9 mouse cellular contexts compared by ENCODE assay signal in the genomic region with DNA sequence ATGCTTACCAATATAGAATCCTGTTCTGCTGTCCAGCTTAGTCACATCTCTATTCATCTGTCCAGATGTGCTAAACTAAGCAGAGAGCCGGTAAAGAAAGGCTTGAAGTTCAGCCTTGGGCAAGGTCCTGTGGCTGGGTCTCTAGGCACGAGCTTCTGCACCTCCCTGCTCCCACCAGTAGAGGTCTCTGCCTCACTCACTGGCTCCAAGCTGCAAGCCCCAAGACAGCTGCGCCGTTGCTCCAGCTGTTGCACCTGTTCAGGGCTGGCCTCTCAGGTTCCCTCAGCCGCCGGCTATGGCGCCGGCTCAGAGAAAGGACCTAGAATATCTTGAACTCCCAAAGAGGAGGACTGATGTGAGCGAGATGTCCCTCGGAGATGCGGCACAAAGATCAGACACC. TPM values are rescaled to one million over a fixed set of nuclear protein-coding genes. Genes with fewer than 3 reads are reported as not detected.
DNase-seq lines count a peak whose midpoint lies in the region; ATAC-seq and TF ChIP-seq lines count a peak whose summit lies in the region.
"Had no signal": no experiment of that assay in that cellular context is flagged by ENCODE, and none has a peak within 500 bp of the region (broad histone marks: within the 10 kb centered on the region; RNA-seq: fewer than 3 reads in every experiment).

No protein-coding gene starts in this region.

- no peak overlapping the region for H3K9ac ChIP-seq in liver, embryonic 12.5 days

- no peak overlapping the region for H3K4me3 ChIP-seq in liver, embryonic 12.5 days
- H3K4me3 ChIP-seq in thymus, adult 2 months (ENCODE audit: control insufficient read depth, insufficient read depth, low read length) = no peak overlapping the region
- H3K4me3 ChIP-seq: erythroblast, embryonic 14.5 days had no signal

- H3K36me3 ChIP-seq in liver, embryonic 12.5 days = no peaks in the 10 kb centered on the region
- H3K36me3 ChIP-seq in thymus, adult 2 months (ENCODE audit: control insufficient read depth, insufficient read depth, low read length) = no peaks in the 10 kb centered on the region

- no peak overlapping the region for H3K4me2 ChIP-seq in liver, embryonic 12.5 days

- H3K27ac ChIP-seq in liver, embryonic 12.5 days = no peak overlapping the region
- no peak overlapping the region for H3K27ac ChIP-seq in thymus, adult 2 months (ENCODE audit: control insufficient read depth, insufficient read depth, low read length)

- no peak for TF ChIP-seq POLR2A in thymus, adult 2 months (IDR thresholded peaks at IDR 0.05; ENCODE audit: control insufficient read depth, extremely low read depth, insufficient read depth, low read length, poor library complexity)

- peak; percentile 36 for DNase-seq in 3134 (ENCODE audit: extremely low read depth, insufficient read length, low spot score)
- DNase-seq in NIH3T3 (ENCODE audit: low read depth) = peak; percentile 71
- DNase-seq in cerebellum, postnatal 4 days (ENCODE audit: low spot score in 2 of 2) = peak; percentile 32 to 61
- DNase-seq in kidney, postnatal 10 days = peak; percentile 82
- peak; percentile 21 for DNase-seq in ovary, adult 18-20 months (ENCODE audit: low spot score)
- DNase-seq in thymus, adult 2 months = peak; percentile 82

- TF ChIP-seq CTCF in thymus, adult 2 months (IDR thresholded peaks at IDR 0.05; ENCODE audit: borderline replicate concordance, control insufficient read depth, extremely low read depth, insufficient read depth, low read length, poor library complexity) = peak; percentile 86

- H3K27me3 ChIP-seq in liver, embryonic 12.5 days (replicated peaks) = peaks cover 62% of the 10 kb centered on the region
- H3K27me3 ChIP-seq in thymus, adult 2 months (ENCODE audit: control insufficient read depth, insufficient read depth, low read length) = peaks cover 4% of the 10 kb centered on the region; the same call in 1 of the 2 replicates

- whole genome bisulfite sequencing in liver, embryonic 12.5 days (ENCODE audit: insufficient replicate concordance) = 17% methylated on average over 11 of the region's 11 CpGs
- WGBS in thymus, adult 2 months = 9% methylated on average over 11 of the region's 11 CpGs

- no peaks in the 10 kb centered on the region for H3K9me3 ChIP-seq in liver, embryonic 12.5 days (replicated peaks)

- no peaks in the 10 kb centered on the region for H3K4me1 ChIP-seq in liver, embryonic 12.5 days
- H3K4me1 ChIP-seq in thymus, adult 2 months (replicated peaks; ENCODE audit: control insufficient read depth, insufficient read depth, low read length) = peaks cover 3% of the 10 kb centered on the region

- peak; percentile 85 for ATAC-seq in granulocyte monocyte progenitor cell, adult 5-6 weeks (replicated peaks; ENCODE audit: poor library complexity, severe bottlenecking)
- peak; percentile 21; the same call in 1 of the 2 replicates for ATAC-seq in liver, embryonic 12.5 days

RNA-seq across cellular contexts. Expression of a gene that starts 3.7 kb away (rescaled TPM):
- not detected in 2 replicates for total RNA-seq in granulocyte monocyte progenitor cell, adult 5-6 weeks (2014; fragmentation: Nextera tagmentation)
- total RNA-seq in granulocyte monocyte progenitor cell, adult 5-6 weeks (2017) = not detected in 2 replicates
- 0.11 and 0.30 TPM in 2 replicates for polyA plus RNA-seq in liver, embryonic 12.5 days (2016; fragmentation: Nextera tagmentation; extraction: Ambion mirVana)
- polyA plus RNA-seq in thymus, adult 2 months (2012; rRNA removed) = 0.05 TPM in 1 of 2 replicates, not detected in the other
- polyA plus RNA-seq: erythroblast, embryonic 14.5 days had no signal

RNA-seq across cellular contexts. Expression of a gene that starts 29.4 kb away (rescaled TPM):
- 15.2 and 18.9 TPM in 2 replicates for total RNA-seq in granulocyte monocyte progenitor cell, adult 5-6 weeks (2014; fragmentation: Nextera tagmentation)
- total RNA-seq in granulocyte monocyte progenitor cell, adult 5-6 weeks (2017) = 15.7 and 17.9 TPM in 2 replicates
- polyA plus RNA-seq in liver, embryonic 12.5 days (2016; fragmentation: Nextera tagmentation; extraction: Ambion mirVana) = 2.1 and 2.3 TPM in 2 replicates
- 13.3 and 16.4 TPM in 2 replicates for polyA plus RNA-seq in thymus, adult 2 months (2012; rRNA removed)

Comparison
In these comparisons a context has a peak if more than half of its experiments do, and no peak if none do; other contexts are left out.
1. DNase-seq: peak in every context shown above with its lines; median percentile 82 in kidney, postnatal 10 days; 82 in thymus, adult 2 months; 71 in NIH3T3; 46 in cerebellum, postnatal 4 days; 36 in 3134; 21 in ovary, adult 18-20 months.